10 mouse cellular contexts compared by ENCODE assay signal in the genomic region with DNA sequence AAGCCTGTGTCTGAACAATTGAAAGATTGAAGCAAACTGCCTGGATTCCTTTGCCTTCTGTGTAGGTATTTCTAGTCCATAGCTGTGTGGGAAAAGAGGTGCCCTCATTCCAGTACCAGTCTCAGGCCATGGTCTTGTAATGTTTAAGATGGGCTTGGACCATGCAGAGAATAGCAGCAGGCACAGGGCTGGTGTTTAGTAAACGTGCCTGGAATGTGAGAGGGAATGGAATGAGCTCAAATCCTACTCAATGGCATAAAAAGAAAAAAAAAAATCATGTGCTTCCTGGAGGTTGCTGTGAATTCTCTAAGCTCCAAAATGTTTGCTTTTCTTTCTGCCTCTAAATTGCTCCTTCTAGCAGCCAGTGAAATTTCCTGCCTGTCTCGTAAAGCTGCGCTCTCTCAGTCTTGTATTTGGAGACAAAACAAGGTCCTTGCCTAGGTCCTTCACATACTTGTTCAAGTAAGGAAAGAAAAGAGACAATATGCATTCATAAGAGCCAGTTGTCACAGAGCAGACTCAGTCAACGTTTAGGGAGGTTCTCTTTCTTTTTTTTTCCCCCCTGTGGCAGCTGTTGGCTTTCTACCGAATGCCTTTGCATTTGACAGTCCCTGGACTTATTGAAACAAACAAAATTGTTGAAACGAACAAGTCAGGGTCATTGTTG.
DNase-seq lines count a peak whose midpoint lies in the region; ATAC-seq and TF ChIP-seq lines count a peak whose summit lies in the region.
"Had no signal": no experiment of that assay in that cellular context is flagged by ENCODE, and none has a peak within 500 bp of the region (broad histone marks: within the 10 kb centered on the region; RNA-seq: fewer than 3 reads in every experiment).

No protein-coding gene starts in this region.

- intact Hi-C loops in gastrocnemius, postnatal 14 days (cut with DNase I; ENCODE audit: low total_unique reads) = no loop called here

- H3K9me3 ChIP-seq in kidney, postnatal 0 days (replicated peaks; ENCODE audit: low read length) = no peaks in the 10 kb centered on the region
- H3K9me3 ChIP-seq in forebrain, embryonic 16.5 days (ENCODE audit: control insufficient read depth, low read length) = no peaks in the 10 kb centered on the region
- H3K9me3 ChIP-seq in intestine, embryonic 16.5 days (ENCODE audit: control insufficient read depth, low read length) = no peaks in the 10 kb centered on the region
- no peaks in the 10 kb centered on the region for H3K9me3 ChIP-seq in stomach, embryonic 14.5 days (ENCODE audit: control insufficient read depth, low read depth, low read length)
- H3K9me3 ChIP-seq: heart, embryonic 10.5 days; liver, embryonic 13.5 days had no signal

- H3K4me1 ChIP-seq in kidney, postnatal 0 days (replicated peaks; ENCODE audit: insufficient read depth, low read length) = 0 out of 2 replicates have a peak, but pooled peaks cover 4% of the 10 kb centered on the region
- H3K4me1 ChIP-seq in forebrain, embryonic 16.5 days (replicated peaks; ENCODE audit: control insufficient read depth, insufficient read depth, low read length) = peaks cover 16% of the 10 kb centered on the region
- H3K4me1 ChIP-seq in intestine, embryonic 16.5 days (ENCODE audit: control insufficient read depth, insufficient read depth, low read length) = peaks cover 3% of the 10 kb centered on the region; the same call in 1 of the 2 replicates
- H3K4me1 ChIP-seq in stomach, embryonic 14.5 days (ENCODE audit: control insufficient read depth, insufficient read depth, low read length) = peaks cover 16% of the 10 kb centered on the region
- H3K4me1 ChIP-seq: heart, embryonic 10.5 days; liver, embryonic 13.5 days had no signal

- 31% methylated on average over 6 of the region's 6 CpGs for WGBS in kidney, postnatal 0 days
- 11% methylated on average over 6 of the region's 6 CpGs for WGBS in forebrain, embryonic 16.5 days
- 21% methylated on average over 6 of the region's 6 CpGs for WGBS in intestine, embryonic 16.5 days
- WGBS in stomach, embryonic 14.5 days = 19% methylated on average over 6 of the region's 6 CpGs

- ATAC-seq in kidney, postnatal 0 days (replicated peaks; ENCODE audit: low FRiP score, low read depth) = no peak
- peak; percentile 49 for ATAC-seq in forebrain, embryonic 16.5 days
- no peak for ATAC-seq in intestine, embryonic 16.5 days
- ATAC-seq in stomach, embryonic 14.5 days (ENCODE audit: insufficient number of reproducible peaks, insufficient read depth, low FRiP score, low read depth) = peak; percentile 14; the same call in 1 of the 2 replicates

- no peaks in the 10 kb centered on the region for H3K27me3 ChIP-seq in kidney, postnatal 0 days (ENCODE audit: insufficient read depth, low read length)
- no peaks in the 10 kb centered on the region for H3K27me3 ChIP-seq in forebrain, embryonic 16.5 days (replicated peaks; ENCODE audit: control insufficient read depth, insufficient read depth, low read length)
- no peaks in the 10 kb centered on the region for H3K27me3 ChIP-seq in intestine, embryonic 16.5 days (replicated peaks; ENCODE audit: control insufficient read depth, insufficient read depth, low read length)
- no peaks in the 10 kb centered on the region for H3K27me3 ChIP-seq in stomach, embryonic 14.5 days (ENCODE audit: control insufficient read depth, insufficient read depth, low read length)
- H3K27me3 ChIP-seq: liver, embryonic 13.5 days had no signal

- no peak for TF ChIP-seq CTCF in kidney, postnatal 0 days (IDR thresholded peaks at IDR 0.05; ENCODE audit: low read depth)

- no peak overlapping the region for H3K4me3 ChIP-seq in kidney, postnatal 0 days (replicated peaks; ENCODE audit: low read depth, low read length)
- no peak overlapping the region for H3K4me3 ChIP-seq in forebrain, embryonic 16.5 days (replicated peaks; ENCODE audit: low read length)
- no peak overlapping the region for H3K4me3 ChIP-seq in intestine, embryonic 16.5 days (ENCODE audit: low read length)
- H3K4me3 ChIP-seq in stomach, embryonic 14.5 days (ENCODE audit: low read depth, low read length) = no peak overlapping the region
- H3K4me3 ChIP-seq: heart, embryonic 10.5 days; liver, embryonic 13.5 days had no signal

- peak; percentile 40 for DNase-seq in kidney, postnatal 0 days (ENCODE audit: low spot score)
- DNase-seq in kidney, adult 18-20 months = no peak
- no peak for DNase-seq in B cell, adult 2 months
- DNase-seq in gastrocnemius, postnatal 14 days = no peak
- DNase-seq: layer of hippocampus, postnatal 36 days; liver, embryonic 13.5 days had no signal

- H3K4me2 ChIP-seq in kidney, postnatal 0 days (ENCODE audit: low read length) = no peak overlapping the region
- H3K4me2 ChIP-seq in forebrain, embryonic 16.5 days (ENCODE audit: low read length) = peak overlapping the region; percentile 16; the same call in 1 of the 2 replicates
- H3K4me2 ChIP-seq in intestine, embryonic 16.5 days (ENCODE audit: low read depth, low read length) = no peak overlapping the region
- H3K4me2 ChIP-seq in stomach, embryonic 14.5 days (replicated peaks; ENCODE audit: low read depth, low read length) = peak overlapping the region; percentile 15; the same call in 1 of the 2 replicates
- H3K4me2 ChIP-seq: liver, embryonic 13.5 days had no signal

- H3K9ac ChIP-seq in kidney, postnatal 0 days (ENCODE audit: low read depth, low read length) = no peak overlapping the region
- H3K9ac ChIP-seq in forebrain, embryonic 16.5 days (replicated peaks; ENCODE audit: low read depth, low read length) = no peak overlapping the region
- no peak overlapping the region for H3K9ac ChIP-seq in intestine, embryonic 16.5 days (ENCODE audit: low read depth, low read length)
- H3K9ac ChIP-seq in stomach, embryonic 14.5 days (replicated peaks; ENCODE audit: low read depth, low read length) = no peak overlapping the region
- H3K9ac ChIP-seq: liver, embryonic 13.5 days had no signal

- no peaks in the 10 kb centered on the region for H3K36me3 ChIP-seq in kidney, postnatal 0 days (ENCODE audit: insufficient read depth, low read length)
- no peaks in the 10 kb centered on the region for H3K36me3 ChIP-seq in forebrain, embryonic 16.5 days (ENCODE audit: control insufficient read depth, insufficient read depth)
- no peaks in the 10 kb centered on the region for H3K36me3 ChIP-seq in intestine, embryonic 16.5 days (ENCODE audit: control insufficient read depth, insufficient read depth, low read length)
- no peaks in the 10 kb centered on the region for H3K36me3 ChIP-seq in stomach, embryonic 14.5 days (ENCODE audit: control insufficient read depth, insufficient read depth, low read length)
- H3K36me3 ChIP-seq: heart, embryonic 10.5 days; liver, embryonic 13.5 days had no signal

- H3K27ac ChIP-seq in kidney, postnatal 0 days = no peak overlapping the region
- H3K27ac ChIP-seq in forebrain, embryonic 16.5 days (ENCODE audit: low read length) = peak overlapping the region; percentile 3; the same call in 1 of the 2 replicates
- 0 out of 2 replicates have a peak overlapping the region, but pooled peaks have one; percentile 24 for H3K27ac ChIP-seq in intestine, embryonic 16.5 days (ENCODE audit: low read length)
- H3K27ac ChIP-seq in stomach, embryonic 14.5 days (ENCODE audit: low read length) = peak overlapping the region; percentile 58; the same call in 1 of the 2 replicates
- H3K27ac ChIP-seq: heart, embryonic 10.5 days; liver, embryonic 13.5 days had no signal

Comparison
In these comparisons a context has a peak if more than half of its experiments do, and no peak if none do; other contexts are left out.
1. ATAC-seq: peak in forebrain, embryonic 16.5 days (single experiment) and stomach, embryonic 14.5 days (single experiment); none in kidney, postnatal 0 days (single experiment) and intestine, embryonic 16.5 days (single experiment).
2. H3K4me2 ChIP-seq: peak in forebrain, embryonic 16.5 days (single experiment) and stomach, embryonic 14.5 days (single experiment); none in kidney, postnatal 0 days (single experiment) and intestine, embryonic 16.5 days (single experiment).